Mouse (Mus musculus): ENCODE measurements at regions not wholly inside any gene's neighbourhood (a gene's known extent, or its start where the extent isn't known, plus 50 kb on each side); places are given as distances from the start of the nearest gene placed in this dataset.

DNA sequence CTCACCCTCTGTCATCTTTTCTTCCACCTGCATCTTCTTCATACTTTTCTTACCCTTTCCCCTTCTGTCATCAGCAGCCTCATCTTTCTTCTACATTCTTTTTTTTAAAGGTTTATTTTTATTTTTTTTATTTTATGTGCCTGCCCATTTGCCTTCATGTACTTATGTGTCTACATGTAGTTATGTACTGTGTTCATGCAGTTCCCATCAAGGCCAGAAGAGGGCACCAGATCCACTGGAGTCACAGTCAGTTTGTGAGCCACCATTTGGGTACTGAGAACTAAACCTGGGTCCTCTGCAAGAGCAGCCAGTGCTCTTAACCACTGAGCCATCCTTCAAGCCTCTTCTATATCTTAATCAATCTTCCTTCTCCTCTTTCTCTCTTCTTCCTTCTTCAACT, 475.7 kb upstream of the Zmiz1 start:
- peak; percentile 37; the same call in 1 of the 2 replicates for TF ChIP-seq CTCF (IDR thresholded peaks at IDR 0.05; ENCODE audit: extremely low read depth, insufficient read length, insufficient replicate concordance, low read depth, low read length)
- no peak for TF ChIP-seq POLR2A (IDR thresholded peaks at IDR 0.05; ENCODE audit: low read depth, low read length)

All from small intestine, adult 2 months (tissue).